Mouse (Mus musculus) thymus, adult 2 months (tissue): ENCODE data around the gene E2f8. TPM values are rescaled to one million over a fixed set of nuclear protein-coding genes. Genes with fewer than 3 reads are reported as not detected.

Source experiments
- DNase-seq: peaks from one replicate; pipeline ENCODE4 v3.0.0; 2021
- H3K27ac ChIP-seq: fragments of 200-500 bp; 2 replicates; pipeline ENCODE4 v1.5.1; 2012; ENCODE audit warnings: low read length, control low read depth; ENCODE audit not compliant: control insufficient read depth, insufficient read depth
- H3K27me3 ChIP-seq: fragments of 200-500 bp; 2 replicates; pipeline ENCODE4 v1.6.1; 2012; ENCODE audit warnings: mild to moderate bottlenecking, low read length, moderate library complexity, mixed read lengths; ENCODE audit not compliant: control insufficient read depth, insufficient read depth
- H3K36me3 ChIP-seq: fragments of 200-500 bp; 2 replicates; pipeline ENCODE4 v1.6.1; 2012; ENCODE audit warnings: mild to moderate bottlenecking, low read length, moderate library complexity; ENCODE audit not compliant: control insufficient read depth, insufficient read depth
- H3K4me1 ChIP-seq: fragments of 200-500 bp; replicated peaks from 2 replicates; pipeline ENCODE4 v1.6.1; 2012; ENCODE audit warnings: low read length; ENCODE audit not compliant: control insufficient read depth, insufficient read depth
- H3K4me3 ChIP-seq: fragments of 200-500 bp; 2 replicates; pipeline ENCODE4 v1.5.1; 2012; ENCODE audit warnings: mild to moderate bottlenecking, low read length, control low read depth, moderate library complexity; ENCODE audit not compliant: control insufficient read depth, insufficient read depth
- CTCF ChIP-seq: fragments of 200-500 bp; IDR thresholded peaks from 2 replicates; pipeline ENCODE4 v1.5.1; 2012; ENCODE audit warnings: mild to moderate bottlenecking, control low read depth, low read length, moderate library complexity, borderline replicate concordance; ENCODE audit not compliant: control insufficient read depth, poor library complexity, insufficient read depth; ENCODE audit errors: extremely low read depth
- POLR2A ChIP-seq: fragments of 200-500 bp; IDR thresholded peaks from 2 replicates; pipeline ENCODE4 v1.6.1; 2012; ENCODE audit warnings: mild to moderate bottlenecking, low read length, control low read depth, moderate library complexity; ENCODE audit not compliant: control insufficient read depth, poor library complexity, insufficient read depth; ENCODE audit errors: extremely low read depth
- WGBS: fragments of 180-500 bp; shearing (Covaris S2); methylation state at CpG from one replicate; pipeline ENCODE4 v1.1.7; 2018; 5-methylcytosine and 5-hydroxymethylcytosine counted together
- polyA plus RNA-seq: library from polyadenylated mRNA; depleted of rRNA; stranded (reverse); fragments of >200 nt; gene quantifications from 2 replicates; pipeline ENCODE4 v1.2.3, GENCODE M21; 2012

Gene E2f8
- polyA plus RNA-seq, 1 experiment: 28.3 TPM

- no peak overlapping the region for H3K4me3 ChIP-seq
- no peak overlapping the region for H3K27ac ChIP-seq
- WGBS: 26% methylated on average over 1 of the region's 1 CpGs
- no peak for TF ChIP-seq POLR2A
- no peak for TF ChIP-seq CTCF
- H3K36me3 ChIP-seq: no peaks in the 10 kb centered on the region
- DNase-seq: no peak
- H3K4me1 ChIP-seq: peaks cover 3% of the 10 kb centered on the region; the same call in 1 of the 2 replicates
- H3K27me3 ChIP-seq: no peaks in the 10 kb centered on the region
These were observed 20.4 kb downstream of the E2f8 start for GRCm38 (mm10) chr7:48860948-48861347.

- no peaks in the 10 kb centered on the region for H3K4me1 ChIP-seq
- no peak overlapping the region for H3K27ac ChIP-seq
- no peak for TF ChIP-seq POLR2A
- TF ChIP-seq CTCF: no peak
- H3K27me3 ChIP-seq: no peaks in the 10 kb centered on the region
- 54% methylated on average over 4 of the region's 4 CpGs for WGBS
- H3K36me3 ChIP-seq: no peaks in the 10 kb centered on the region
- no peak for DNase-seq
- no peak overlapping the region for H3K4me3 ChIP-seq
These were observed 22.0 kb downstream of the E2f8 start for GRCm38 (mm10) chr7:48859362-48859761.

- Histone ChIP-seq H3K27ac (no peak overlapping the region), H3K4me1 (no peaks in the 10 kb centered on the region), H3K4me3 (no peak overlapping the region), H3K36me3 (no peaks in the 10 kb centered on the region), H3K27me3 (no peaks in the 10 kb centered on the region)
- TF ChIP-seq CTCF (no peak), POLR2A (no peak)
- no peak for DNase-seq
- WGBS: 91% methylated on average over 1 of the region's 1 CpGs
These were observed 23.1 kb downstream of the E2f8 start for GRCm38 (mm10) chr7:48858257-48858656.

- over 99% methylated on average over 3 of the region's 3 CpGs for WGBS
- no peak overlapping the region for H3K4me3 ChIP-seq
- no peak overlapping the region for H3K27ac ChIP-seq
- no peaks in the 10 kb centered on the region for H3K36me3 ChIP-seq
- no peaks in the 10 kb centered on the region for H3K27me3 ChIP-seq
- TF ChIP-seq POLR2A (no peak), CTCF (no peak)
- DNase-seq: no peak
- H3K4me1 ChIP-seq: no peaks in the 10 kb centered on the region
These were observed 25.9 kb downstream of the E2f8 start for GRCm38 (mm10) chr7:48855461-48855860.

- no peak overlapping the region for H3K27ac ChIP-seq
- 95% methylated on average over 13 of the region's 13 CpGs for WGBS
- no peaks in the 10 kb centered on the region for H3K4me1 ChIP-seq
- TF ChIP-seq POLR2A (no peak), CTCF (no peak)
- no peaks in the 10 kb centered on the region for H3K36me3 ChIP-seq
- no peak for DNase-seq
- H3K4me3 ChIP-seq: no peak overlapping the region
- no peaks in the 10 kb centered on the region for H3K27me3 ChIP-seq
These were observed 27.9 kb downstream of the E2f8 start for GRCm38 (mm10) chr7:48853496-48853895.

- Histone ChIP-seq H3K36me3 (no peaks in the 10 kb centered on the region), H3K27ac (no peak overlapping the region), H3K4me3 (no peak overlapping the region), H3K4me1 (no peaks in the 10 kb centered on the region), H3K27me3 (no peaks in the 10 kb centered on the region)
- WGBS: 96% methylated on average over 6 of the region's 6 CpGs
- no peak for DNase-seq
- TF ChIP-seq CTCF: no peak
- no peak for TF ChIP-seq POLR2A
These were observed 29.8 kb downstream of the E2f8 start for GRCm38 (mm10) chr7:48851529-48852104.

GRCm38 (mm10) chr7:48847820-48848650 lies 33.4 kb downstream of the E2f8 start, which contains the start of gene Csrp3:
Gene Csrp3, minus strand, starts transcription at chr7:48848033.
- Histone ChIP-seq H3K36me3 (no peaks in the 10 kb centered on the region), H3K4me3 (no peak within 1 kb of the TSS), H3K27ac (no peak within 1 kb of the TSS), H3K4me1 (no peaks in the 10 kb centered on the region), H3K27me3 (no peaks in the 10 kb centered on the region)
- TF ChIP-seq POLR2A (no peak), CTCF (no peak)
- WGBS: 86% methylated on average over 11 of the region's 11 CpGs
- DNase-seq: no peak
